7 mouse cellular contexts compared by ENCODE assay signal in the genomic region with DNA sequence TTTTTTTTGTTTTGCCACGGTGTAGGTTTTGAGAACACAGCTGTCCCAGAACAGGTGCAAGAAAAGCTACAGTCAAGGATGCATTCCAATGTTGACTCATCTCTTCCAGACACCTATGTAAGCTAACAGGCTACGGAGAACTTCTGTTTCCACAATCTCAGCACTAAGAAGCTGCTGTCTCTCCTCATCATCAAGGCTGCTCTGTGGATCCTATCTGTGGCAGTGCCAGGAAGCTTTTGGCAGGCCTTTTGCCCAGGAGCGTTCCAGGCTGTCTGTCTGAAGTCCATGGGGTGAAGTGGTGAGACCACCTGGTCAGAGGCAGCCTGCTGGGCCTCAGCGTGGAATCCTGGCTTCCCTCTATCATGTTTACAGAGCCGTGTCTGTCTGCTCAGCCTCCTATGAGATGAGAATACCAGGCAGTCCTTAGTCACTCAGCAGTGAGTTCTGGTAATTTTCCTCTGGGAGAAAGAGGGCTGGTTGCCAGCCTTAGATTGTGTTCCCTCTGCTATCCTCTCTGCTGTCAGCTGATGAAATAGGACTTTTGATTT.
A peak's percentile ranks its signal among the peaks of the same experiment; 100 is the strongest.
DNase-seq lines count a peak whose midpoint lies in the region; ATAC-seq lines count a peak whose summit lies in the region.

No protein-coding gene starts in this region.

- 47% methylated on average over 5 of the region's 5 CpGs for WGBS in neural tube, embryonic 15.5 days

- H3K4me3 ChIP-seq in neural tube, embryonic 15.5 days (replicated peaks): no peak overlapping the region

- H3K9me3 ChIP-seq in neural tube, embryonic 15.5 days (replicated peaks): no peaks in the 10 kb centered on the region

- no peaks in the 10 kb centered on the region for H3K36me3 ChIP-seq in neural tube, embryonic 15.5 days

- H3K27me3 ChIP-seq in neural tube, embryonic 15.5 days (replicated peaks): no peaks in the 10 kb centered on the region

- no peak overlapping the region for H3K4me2 ChIP-seq in neural tube, embryonic 15.5 days

- intact Hi-C loops in heart, postnatal 25 days (cut with DNase I): loop anchor here (10.0 kb wide), 1 partner anchor 69 kb away; a partner anchor contains a TSS

- peak; percentile 31; the same call in 1 of the 2 replicates for ATAC-seq in neural tube, embryonic 15.5 days (ENCODE audit: low FRiP score)
- ATAC-seq in erythroblast, adult 5-6 weeks (replicated peaks; ENCODE audit: low FRiP score, poor library complexity, severe bottlenecking): no peak

- H3K9ac ChIP-seq in neural tube, embryonic 15.5 days (replicated peaks): no peak overlapping the region

- DNase-seq in right cerebral cortex, adult 2 months (ENCODE audit: low spot score in 2 of 2): peak; percentile 66 to 78
- DNase-seq in right cerebral cortex, postnatal 14 days: no peak
- DNase-seq in cerebellum, postnatal 25 days: peak; percentile 66 to 70
- DNase-seq in heart, postnatal 25 days (ENCODE audit: low spot score): peak; percentile 28
- DNase-seq in layer of hippocampus, postnatal 14 days (ENCODE audit: low spot score in 2 of 2): peak; percentile 68 to 72

- H3K4me1 ChIP-seq in neural tube, embryonic 15.5 days: peaks cover 4% of the 10 kb centered on the region; the same call in 1 of the 2 replicates

- H3K27ac ChIP-seq in neural tube, embryonic 15.5 days (replicated peaks): peak overlapping the region; percentile 70
